Mouse (Mus musculus): ENCODE results near the gene Gm20388.

Gene Gm20388

GRCm38 (mm10) chr8:121083093-121083935 lies 1172.7 kb downstream of the Gm20388 start:
- peak; percentile 90 for DNase-seq (ENCODE audit: low read depth, low spot score)

- no peak for DNase-seq (ENCODE audit: low read depth, low spot score)
Measured at GRCm38 (mm10) chr8:121083936-121084209, 1173.2 kb downstream of the Gm20388 start.

DNA sequence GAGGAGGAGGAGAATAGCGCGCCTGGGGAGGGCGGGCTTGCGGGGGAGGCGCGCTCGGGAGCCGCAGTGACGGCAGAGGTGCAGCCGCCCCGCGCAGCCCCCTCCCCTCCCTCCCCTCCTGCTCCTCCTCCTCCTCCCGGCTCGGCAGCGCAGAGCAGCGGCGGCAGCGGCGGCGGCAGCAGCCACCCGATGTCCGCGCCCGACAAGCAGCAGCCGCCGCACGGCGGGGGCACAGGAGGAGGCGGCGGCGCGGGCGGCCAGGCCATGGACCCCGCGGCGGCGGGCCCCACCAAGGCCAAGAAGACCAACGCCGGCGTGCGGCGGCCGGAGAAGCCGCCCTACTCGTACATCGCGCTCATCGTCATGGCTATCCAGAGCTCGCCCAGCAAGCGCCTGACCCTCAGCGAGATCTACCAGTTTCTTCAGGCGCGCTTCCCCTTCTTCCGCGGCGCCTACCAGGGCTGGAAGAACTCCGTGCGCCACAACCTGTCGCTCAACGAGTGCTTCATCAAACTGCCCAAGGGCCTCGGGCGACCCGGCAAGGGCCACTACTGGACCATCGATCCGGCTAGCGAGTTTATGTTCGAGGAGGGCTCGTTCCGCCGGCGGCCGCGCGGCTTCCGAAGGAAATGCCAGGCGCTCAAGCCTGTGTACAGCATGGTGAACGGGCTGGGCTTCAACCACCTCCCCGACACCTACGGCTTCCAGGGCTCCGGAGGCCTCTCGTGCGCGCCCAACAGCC lies 1173.7 kb downstream of the Gm20388 start, which contains the start of gene Foxf1:
Gene Foxf1 (plus strand): TSS at position 177 of the 742 bp plus-strand sequence.
- peak; percentile 79 for DNase-seq (ENCODE audit: low read depth, low spot score)

DNA sequence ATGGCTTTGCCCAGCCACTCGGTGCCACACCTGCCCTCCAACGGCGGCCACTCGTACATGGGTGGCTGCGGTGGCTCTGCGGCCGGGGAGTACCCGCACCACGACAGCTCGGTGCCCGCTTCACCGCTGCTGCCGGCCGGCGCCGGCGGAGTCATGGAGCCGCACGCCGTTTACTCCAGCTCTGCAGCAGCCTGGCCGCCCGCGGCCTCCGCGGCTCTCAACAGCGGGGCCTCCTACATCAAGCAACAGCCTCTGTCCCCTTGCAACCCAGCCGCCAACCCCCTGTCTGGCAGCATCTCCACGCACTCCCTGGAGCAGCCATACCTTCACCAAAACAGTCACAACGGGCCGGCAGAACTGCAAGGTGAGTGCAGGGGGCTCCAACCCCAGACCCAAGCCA lies 1174.4 kb downstream of the Gm20388 start:
- DNase-seq (ENCODE audit: low read depth, low spot score): no peak

DNA sequence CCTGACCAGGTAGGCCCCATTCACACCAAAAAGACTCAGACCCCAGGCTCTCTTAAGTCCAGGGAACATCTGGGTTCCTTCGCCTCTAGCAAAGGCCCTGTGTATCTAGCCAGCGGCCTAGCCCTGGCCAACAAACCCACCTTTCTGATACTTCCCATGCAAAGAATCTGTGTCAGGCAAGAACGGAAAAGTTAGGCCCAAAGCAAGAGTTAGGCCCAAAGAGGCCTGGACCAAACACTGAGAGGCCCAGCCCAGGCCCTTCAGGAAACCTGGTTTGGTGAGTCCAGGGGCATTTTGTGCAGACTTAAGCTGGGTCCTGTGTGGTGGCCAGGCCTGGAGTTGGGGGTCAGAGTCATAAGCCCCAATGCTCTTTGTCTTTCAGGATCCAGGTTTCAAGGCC lies 1174.9 kb downstream of the Gm20388 start:
- no peak for DNase-seq (ENCODE audit: low read depth, low spot score)

DNA sequence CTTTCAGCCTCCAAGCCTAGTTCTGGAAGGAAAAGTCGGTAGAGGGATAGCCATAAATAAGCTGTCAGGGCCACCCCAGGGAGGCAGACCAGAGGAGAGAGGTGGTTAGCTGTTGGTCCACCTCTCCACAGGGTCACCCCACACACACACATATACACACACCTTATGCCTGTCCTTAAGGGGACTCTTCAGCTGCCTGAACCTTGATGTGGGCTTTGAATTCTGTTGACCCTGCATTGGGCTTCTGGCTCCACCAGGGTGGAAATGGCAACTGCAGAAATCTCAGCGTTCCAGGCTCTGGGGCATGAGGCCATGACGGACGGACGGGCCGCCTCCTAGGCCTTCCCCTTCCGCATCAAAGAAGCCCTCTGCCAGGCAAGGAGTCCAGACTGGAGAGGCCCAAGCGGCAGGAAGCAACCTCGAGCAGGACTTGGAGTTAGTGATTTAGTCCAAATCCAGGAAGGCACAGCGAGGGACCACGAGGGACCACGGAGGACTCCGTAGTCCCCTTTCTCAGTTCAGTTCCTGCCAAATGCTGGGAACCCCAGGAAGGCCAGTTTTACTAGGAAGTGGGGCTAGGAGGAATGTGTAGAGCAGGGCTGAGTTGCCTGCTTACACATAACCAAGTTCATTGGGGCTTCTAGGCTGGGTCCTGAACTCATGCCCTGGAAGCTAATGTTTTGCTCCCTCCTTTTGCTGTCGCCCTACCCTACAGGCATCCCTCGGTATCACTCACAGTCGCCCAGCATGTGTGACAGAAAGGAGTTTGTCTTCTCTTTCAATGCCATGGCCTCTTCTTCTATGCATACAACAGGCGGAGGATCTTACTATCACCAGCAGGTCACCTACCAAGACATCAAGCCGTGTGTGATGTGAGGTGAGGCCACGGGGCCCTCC lies 1175.6 kb downstream of the Gm20388 start:
- no peak for DNase-seq (ENCODE audit: low read depth, low spot score)

DNA sequence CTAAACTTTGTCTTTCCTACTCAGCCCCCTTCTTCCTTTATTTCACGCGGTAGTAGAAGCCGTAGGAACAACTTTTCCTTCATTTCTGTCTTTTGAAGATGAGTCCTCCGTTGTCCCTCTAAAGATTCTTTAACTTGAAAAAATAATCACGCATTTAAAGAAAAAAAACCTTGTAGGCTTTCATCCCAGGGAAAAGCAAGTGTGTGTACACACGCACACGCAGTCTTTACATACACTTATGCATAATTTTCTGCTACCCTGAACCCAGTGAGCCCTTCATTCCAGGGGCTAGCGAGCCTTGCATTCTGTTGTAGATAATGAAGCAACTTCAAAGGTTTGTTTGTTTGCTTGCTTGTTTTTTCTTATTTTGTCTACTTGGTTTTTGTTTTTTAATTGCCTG lies 1177.6 kb downstream of the Gm20388 start:
- DNase-seq (ENCODE audit: low read depth, low spot score): no peak

DNA sequence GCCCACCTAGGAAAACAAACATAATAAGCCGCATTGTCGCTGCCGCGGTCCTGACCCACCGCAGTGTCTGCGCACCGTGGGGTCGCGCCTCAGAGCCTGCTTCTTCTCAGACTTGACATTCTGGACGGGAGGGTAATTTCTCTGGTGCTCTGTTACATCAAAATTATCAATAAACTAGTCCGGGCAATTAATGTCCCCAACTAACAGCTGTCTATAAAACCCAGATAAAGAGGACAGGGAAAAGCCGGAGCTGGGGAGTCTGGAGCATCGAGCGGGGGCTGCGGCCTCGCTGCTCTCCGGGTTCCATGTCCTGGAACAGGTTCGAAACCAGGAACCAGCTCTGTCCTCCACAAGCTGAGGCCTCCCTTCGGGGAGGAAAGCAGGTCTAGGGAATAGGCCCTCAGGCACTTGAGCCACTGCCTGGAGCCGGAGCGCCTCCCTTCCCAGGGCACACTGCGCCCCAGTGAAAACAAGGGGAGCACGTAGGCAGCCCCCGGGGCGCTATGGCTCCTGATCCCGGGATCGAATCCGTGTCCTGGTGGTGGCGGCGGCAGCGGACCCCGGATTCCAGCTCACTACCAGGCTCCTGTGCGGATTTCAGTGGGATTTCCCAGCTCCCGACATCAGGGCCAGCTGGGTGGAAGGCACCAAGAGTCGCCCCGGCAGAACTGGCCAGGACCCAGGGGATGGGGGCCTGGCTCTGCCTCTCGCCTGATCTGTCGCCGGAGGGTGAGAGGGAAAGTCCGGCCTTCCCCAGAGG lies 1178.4 kb downstream of the Gm20388 start:
- no peak for DNase-seq (ENCODE audit: low read depth, low spot score)

GRCm38 (mm10) chr8:121089631-121090380 lies 1179.2 kb downstream of the Gm20388 start:
- DNase-seq (ENCODE audit: low read depth, low spot score): no peak

DNA sequence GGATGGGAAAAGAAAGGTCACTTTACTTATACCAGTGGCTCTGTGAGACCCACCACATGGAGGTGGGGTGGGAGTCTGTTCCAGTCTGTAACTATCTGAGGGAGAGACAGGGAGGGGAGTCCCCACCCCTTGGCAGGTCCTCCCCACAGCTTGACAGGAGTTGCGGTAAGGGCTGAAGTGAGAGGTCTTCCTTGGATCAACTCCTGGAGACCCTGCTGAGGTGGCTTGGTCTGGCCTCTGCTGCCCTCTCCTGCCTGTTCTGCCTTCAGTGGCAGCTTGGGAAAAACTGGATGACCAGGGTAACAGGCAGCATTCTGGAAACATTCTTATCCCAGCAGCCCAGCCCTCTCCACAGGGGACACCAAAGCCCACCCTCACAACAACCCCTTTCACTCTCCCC lies 1180.1 kb downstream of the Gm20388 start:
- DNase-seq (ENCODE audit: low read depth, low spot score): no peak

DNA sequence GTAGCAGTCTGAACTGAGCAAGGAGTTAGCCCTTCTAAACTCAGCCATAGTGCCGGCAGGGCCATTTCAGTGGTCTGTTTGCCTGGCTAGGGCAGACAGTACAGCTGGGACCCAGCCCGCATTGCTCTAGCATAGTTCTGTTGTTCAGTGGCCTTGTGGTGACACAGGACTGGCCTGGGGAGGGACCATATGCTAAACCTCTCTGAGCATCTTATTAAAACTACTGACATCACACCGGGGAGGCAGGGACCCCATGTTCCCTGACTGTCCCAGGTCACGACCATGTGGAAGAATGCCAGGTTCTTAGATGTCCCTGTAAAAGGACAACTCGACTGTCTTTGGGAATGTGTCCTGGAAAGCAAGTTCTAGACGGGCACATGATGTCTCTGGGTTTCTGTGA lies 1181.5 kb downstream of the Gm20388 start:
- DNase-seq (ENCODE audit: low read depth, low spot score): no peak

DNA sequence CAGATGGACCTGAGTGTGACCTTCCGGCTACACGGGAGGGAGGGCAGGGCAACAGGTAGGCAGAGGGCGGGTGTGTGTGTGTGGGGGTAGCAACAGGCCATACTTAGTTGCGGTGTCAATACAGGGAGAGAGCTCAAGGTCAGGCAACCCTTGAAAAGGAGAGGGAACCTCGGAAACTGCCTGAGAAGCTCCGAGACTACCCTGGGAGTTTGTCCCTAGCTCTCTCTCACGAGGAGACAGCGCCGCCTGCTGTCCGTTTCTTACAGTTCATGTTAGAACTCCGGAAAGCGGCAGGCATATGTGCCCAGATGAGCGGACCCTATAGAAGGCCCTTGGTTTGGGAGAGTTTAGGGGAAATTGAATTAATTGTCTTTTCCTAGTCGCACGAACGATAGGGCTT lies 1182.0 kb downstream of the Gm20388 start:
- peak; percentile 90 for DNase-seq (ENCODE audit: low read depth, low spot score)

DNA sequence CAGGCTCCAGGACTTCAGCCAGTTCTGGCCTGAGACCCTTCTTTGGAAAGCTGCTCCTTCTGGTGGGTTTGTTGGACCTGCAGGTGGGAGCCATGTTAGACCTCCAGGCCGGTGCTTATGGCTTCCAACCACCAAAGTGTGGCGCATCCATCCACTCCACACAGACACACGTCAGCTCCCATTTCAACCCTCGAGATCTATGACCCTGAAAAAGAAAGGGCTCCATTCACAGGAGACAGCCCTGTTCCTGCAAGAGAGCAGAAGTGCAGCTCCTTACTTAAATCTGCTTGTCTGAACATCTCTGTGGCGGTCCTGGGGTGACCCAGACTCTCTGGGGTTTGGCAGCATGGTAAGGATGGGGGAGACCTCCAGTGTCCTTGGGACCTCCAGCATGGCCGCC lies 1182.9 kb downstream of the Gm20388 start:
- no peak for DNase-seq (ENCODE audit: low read depth, low spot score)

DNA sequence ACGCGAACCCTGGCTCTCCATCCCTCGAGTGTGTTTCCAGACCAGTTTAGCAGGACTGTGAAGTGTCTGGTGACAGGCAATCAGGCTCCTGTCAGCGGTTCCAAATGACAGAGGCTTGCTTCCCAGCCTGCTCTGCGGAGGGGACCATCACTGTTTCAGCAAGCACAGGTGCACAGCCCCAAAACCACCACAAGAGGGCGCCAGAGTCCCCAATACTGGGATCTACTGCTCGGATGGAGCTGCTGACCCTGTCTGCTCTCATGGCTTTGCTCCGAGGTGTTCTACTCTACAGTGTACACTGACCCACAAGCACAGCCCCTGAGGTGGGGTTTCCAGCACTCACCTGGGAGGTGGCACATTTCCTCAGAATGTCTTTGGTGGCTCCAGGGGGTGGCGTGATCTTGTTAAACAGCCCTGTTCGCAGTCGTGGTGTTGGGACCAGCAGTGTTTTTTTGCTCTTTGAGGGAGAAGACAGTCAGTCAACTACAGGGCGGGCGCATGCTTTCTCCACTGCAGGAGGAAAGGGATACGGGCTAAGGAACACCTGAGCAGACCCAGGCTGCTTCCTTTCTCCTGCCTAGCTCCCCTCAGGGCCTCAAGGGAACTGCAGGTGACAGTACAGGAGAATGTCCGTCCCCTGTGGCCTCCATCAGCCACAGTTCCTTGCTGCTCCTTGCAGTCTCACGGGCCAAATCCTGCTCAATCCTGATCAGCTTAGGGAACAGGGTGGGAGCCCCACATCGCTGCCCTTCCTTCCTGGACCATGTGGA lies 1193.6 kb downstream of the Gm20388 start:
- DNase-seq (ENCODE audit: low read depth, low spot score): peak; percentile 87

- peak; percentile 99 for DNase-seq (ENCODE audit: low read depth, low spot score)
Measured at GRCm38 (mm10) chr8:121107668-121108656, 1197.3 kb downstream of the Gm20388 start, which contains the start of gene Mthfsd. Gene Mthfsd, minus strand, starts transcription at chr8:121108392.

GRCm38 (mm10) chr8:121108657-121109056 lies 1198.0 kb downstream of the Gm20388 start:
- DNase-seq (ENCODE audit: low read depth, low spot score): no peak

DNA sequence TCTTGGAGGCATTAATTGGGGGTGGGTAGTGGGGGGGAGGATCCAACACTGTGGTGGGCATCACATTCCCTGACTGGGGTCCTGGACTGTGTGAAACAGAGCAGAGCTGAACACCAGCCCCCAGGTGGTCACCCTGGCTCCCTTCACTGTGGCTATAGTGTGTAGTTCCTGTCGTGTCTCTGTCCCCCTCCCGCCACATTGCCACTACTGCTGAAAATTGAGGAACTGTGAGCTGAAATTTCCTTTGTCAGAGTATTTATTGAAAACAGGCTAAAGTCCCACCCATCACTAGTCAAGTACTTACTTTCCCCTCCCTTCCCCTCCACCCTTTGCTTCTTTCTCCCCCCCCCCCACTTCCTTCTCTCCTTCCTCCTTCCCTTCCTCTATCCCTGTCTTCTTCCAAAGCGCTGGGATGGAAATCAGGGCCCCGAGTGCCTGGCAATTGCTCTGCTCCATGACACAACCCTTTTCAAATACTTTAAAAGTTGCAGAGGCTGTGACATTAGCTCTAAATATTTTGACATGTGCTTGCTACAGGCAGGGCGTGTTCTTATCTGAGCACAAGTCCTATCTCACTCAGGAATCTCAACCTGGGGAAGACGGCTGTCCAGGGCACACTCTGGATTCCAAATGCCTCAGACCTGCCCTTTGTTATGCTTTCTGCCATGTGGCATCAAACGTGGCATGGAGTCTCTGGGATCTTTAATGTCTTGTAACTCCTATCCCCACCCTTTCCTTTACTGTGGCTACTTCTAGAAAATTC lies 1200.7 kb downstream of the Gm20388 start:
- DNase-seq (ENCODE audit: low read depth, low spot score): no peak

DNA sequence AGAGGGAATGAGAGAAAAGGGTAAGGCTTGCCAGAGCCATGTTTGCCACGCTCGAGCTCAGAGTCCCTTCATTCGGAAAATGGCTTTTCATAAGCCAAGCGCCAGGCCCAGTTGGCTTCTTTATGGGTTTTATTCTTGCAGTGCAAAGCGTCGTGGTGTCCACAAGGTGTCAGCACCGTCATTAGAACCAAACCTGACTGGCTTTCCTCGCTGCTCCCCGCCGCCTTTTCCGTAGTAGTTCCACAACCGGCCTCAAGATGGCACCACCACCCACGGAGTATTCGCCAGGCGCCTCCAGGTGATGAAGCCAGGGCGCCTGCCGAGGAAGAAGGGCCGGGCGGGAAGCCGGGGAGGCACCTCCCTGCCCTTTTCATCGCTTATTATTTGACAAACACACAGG lies 1202.6 kb downstream of the Gm20388 start:
- DNase-seq (ENCODE audit: low read depth, low spot score): peak; percentile 96

Measured in ES-CJ7 (cell line).